Mouse (Mus musculus): ENCODE results near the gene Slc25a43. TPM values are rescaled to one million over a fixed set of nuclear protein-coding genes. Genes with fewer than 3 reads are reported as not detected.
A peak's percentile ranks its signal among the peaks of the same experiment; 100 is the strongest.

The Slc25a43 gene
- total RNA-seq (2021) (not detected), polyA plus RNA-seq (2012; rRNA removed) (0.37 and 0.59 TPM in 2 replicates)
- long read RNA-seq, result 0 reads

DNA sequence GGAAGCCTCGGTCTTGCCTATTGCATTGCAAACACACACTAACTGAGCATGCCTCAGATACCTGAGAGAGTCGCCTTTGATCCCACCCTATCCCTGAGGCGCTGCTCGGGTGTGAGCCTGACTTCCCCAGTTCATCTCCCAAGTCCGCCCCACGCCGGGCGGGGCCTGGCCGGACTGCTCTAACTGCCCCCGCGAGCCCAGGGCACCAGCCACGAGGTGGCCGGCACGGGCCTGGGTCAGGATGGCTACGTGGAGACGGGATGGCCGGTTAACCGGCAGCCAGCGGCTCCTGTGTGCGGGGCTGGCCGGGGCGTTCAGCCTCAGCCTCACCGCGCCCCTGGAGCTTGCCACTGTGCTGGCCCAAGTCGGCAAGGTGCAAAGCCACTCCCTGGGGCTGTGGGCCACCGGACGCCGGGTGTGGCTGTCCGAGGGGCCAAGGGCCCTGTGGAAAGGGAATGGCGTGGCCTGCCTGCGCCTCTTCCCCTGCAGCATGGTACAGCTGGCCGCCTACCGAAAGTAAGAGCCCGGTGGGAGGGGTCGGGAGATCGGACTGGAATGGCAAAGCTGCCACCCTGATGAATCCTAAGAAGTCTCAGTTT, at the start of gene Slc25a43:
TSS of gene Slc25a43 (plus strand) at position 157 of the 599 bp plus-strand sequence.
- Histone ChIP-seq H3K27me3 (ENCODE audit: control insufficient read depth, insufficient read depth, low read length) (no peaks in the 10 kb centered on the region), H3K4me1 (ENCODE audit: control insufficient read depth, insufficient read depth, low read length) (no peaks in the 10 kb centered on the region; the same call in none of the 2 replicates), H3K9ac (ENCODE audit: low read depth, low read length) (peak within 1 kb of the TSS; percentile 91), H3K27ac (peak within 1 kb of the TSS; percentile 49), H3K4me3 (peak within 1 kb of the TSS; percentile 52), H3K79me2 (replicated peaks; ENCODE audit: control insufficient read depth, insufficient read depth, low read length) (no peaks in the 10 kb centered on the region), H3K36me3 (ENCODE audit: control insufficient read depth, insufficient read depth, low read length) (no peaks in the 10 kb centered on the region)
- intact Hi-C loops (cut with DNase I), result no loop called here
- peak; percentile 23 to 49 for DNase-seq
- WGBS, result 22% methylated on average over 36 of the region's 36 CpGs
- TF ChIP-seq CTCF (IDR thresholded peaks at IDR 0.05) (no peak), EP300 (IDR thresholded peaks at IDR 0.05; ENCODE audit: insufficient read depth, low read depth, low read length) (no peak), POLR2A (IDR thresholded peaks at IDR 0.05; ENCODE audit: insufficient read depth, low read depth, low read length) (no peak)

DNA sequence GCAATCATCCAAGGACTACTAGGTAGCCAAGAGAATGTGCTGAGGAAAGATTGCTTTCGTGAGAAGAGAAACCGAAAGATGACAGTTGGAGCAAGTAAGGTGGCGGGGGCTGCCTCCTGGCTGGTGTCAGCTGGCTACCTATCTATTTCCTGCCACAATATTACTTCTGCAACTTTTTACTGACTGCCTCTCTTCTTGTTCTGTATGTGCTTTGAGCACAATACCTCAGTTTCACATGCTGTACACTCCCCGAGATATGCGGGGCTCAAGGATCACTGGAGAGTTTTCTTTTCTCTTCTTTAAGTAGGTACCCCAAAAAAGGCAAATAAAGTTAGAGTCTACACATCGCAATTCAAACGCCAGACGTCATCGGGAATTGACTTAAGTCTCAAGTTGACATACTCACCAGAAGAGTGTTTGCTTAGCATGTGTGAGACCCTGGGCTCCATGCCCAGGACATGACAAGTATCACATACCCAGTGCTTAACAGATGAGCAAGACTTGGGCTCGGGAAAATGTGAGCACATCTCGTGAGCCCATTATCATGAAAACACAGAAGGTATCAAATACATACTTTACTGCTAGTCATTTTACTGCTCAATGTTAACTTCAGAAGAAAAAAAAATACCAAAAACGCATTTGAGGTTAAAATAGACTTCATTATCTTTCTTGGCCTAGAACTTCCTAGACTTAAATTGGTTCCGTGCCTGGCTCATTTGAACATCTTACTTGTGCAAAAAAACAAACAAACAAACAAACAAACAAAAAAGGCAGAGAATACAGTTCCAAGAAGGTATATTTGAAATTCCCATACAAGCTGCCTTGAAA, 3.1 kb upstream of the Slc25a43 start:
- TF ChIP-seq POLR2A (IDR thresholded peaks at IDR 0.05; ENCODE audit: insufficient read depth, low read depth, low read length) (no peak), EP300 (IDR thresholded peaks at IDR 0.05; ENCODE audit: insufficient read depth, low read depth, low read length) (no peak), CTCF (IDR thresholded peaks at IDR 0.05) (no peak)
- H3K4me3 ChIP-seq, result no peak overlapping the region
- 76% methylated on average over 13 of the region's 13 CpGs for WGBS
- no peaks in the 10 kb centered on the region; the same call in 1 of the 2 replicates for H3K4me1 ChIP-seq (ENCODE audit: control insufficient read depth, insufficient read depth, low read length)
- intact Hi-C loops (cut with DNase I), result no loop called here
- H3K27me3 ChIP-seq (ENCODE audit: control insufficient read depth, insufficient read depth, low read length), result no peaks in the 10 kb centered on the region
- H3K27ac ChIP-seq, result no peak overlapping the region
- no peak overlapping the region for H3K9ac ChIP-seq (ENCODE audit: low read depth, low read length)
- no peaks in the 10 kb centered on the region for H3K36me3 ChIP-seq (ENCODE audit: control insufficient read depth, insufficient read depth, low read length)
- no peaks in the 10 kb centered on the region for H3K79me2 ChIP-seq (replicated peaks; ENCODE audit: control insufficient read depth, insufficient read depth, low read length)
- no peak for DNase-seq

DNA sequence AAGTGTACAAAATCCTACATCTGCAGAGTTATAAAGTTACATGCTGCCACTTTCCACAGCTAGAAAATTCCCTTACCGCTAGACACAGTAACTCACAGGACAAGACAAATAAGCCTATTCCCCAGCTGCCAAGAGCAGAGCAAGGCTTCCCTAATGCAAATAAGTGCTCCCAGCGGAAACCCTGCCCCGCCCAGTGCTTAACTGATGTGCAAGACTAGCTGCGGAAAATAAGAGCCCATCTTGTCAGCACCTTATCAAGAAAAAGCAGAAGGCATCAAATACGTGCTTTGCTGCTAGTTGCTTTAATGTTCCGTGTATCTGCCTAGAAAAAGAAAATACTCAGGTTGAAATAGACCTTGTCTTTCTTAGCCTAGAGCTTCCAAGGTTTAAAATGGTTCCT, 2.2 kb upstream of the Slc25a43 start:
- 49% methylated on average over 6 of the region's 6 CpGs for WGBS

DNA sequence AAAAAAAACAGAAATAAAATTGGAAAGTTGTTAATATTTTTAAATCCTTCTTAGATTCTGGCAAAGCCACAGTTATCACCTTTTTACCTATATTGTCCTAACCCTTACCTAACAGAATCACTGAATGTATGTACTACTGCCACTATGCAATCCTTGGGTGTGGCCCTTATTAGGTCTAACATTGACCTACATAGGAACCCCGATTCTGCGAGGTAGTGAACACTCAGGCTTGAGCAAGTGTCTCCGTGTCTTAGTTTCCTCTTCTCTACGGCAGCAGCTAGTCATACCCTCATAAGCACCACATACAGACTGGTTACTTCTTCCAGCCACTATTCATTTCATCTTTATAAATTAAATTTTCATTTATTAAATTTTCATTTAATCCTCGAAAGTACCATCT, 715 bp upstream of the Slc25a43 start:
- no peak for DNase-seq
- H3K27me3 ChIP-seq (ENCODE audit: control insufficient read depth, insufficient read depth, low read length), result no peaks in the 10 kb centered on the region
- no peak overlapping the region for H3K27ac ChIP-seq
- intact Hi-C loops (cut with DNase I), result no loop called here
- TF ChIP-seq EP300 (IDR thresholded peaks at IDR 0.05; ENCODE audit: insufficient read depth, low read depth, low read length), result no peak
- TF ChIP-seq POLR2A (IDR thresholded peaks at IDR 0.05; ENCODE audit: insufficient read depth, low read depth, low read length), result no peak
- TF ChIP-seq CTCF (IDR thresholded peaks at IDR 0.05), result no peak
- H3K4me3 ChIP-seq, result no peak overlapping the region
- H3K36me3 ChIP-seq (ENCODE audit: control insufficient read depth, insufficient read depth, low read length), result no peaks in the 10 kb centered on the region
- no peak overlapping the region for H3K9ac ChIP-seq (ENCODE audit: low read depth, low read length)
- H3K79me2 ChIP-seq (replicated peaks; ENCODE audit: control insufficient read depth, insufficient read depth, low read length), result no peaks in the 10 kb centered on the region
- no peaks in the 10 kb centered on the region; the same call in 1 of the 2 replicates for H3K4me1 ChIP-seq (ENCODE audit: control insufficient read depth, insufficient read depth, low read length)
- WGBS, result 92% methylated on average over 5 of the region's 5 CpGs

More for the DNA sequence above, 2.2 kb upstream of the Slc25a43 start:
- H3K27me3 ChIP-seq (ENCODE audit: control insufficient read depth, insufficient read depth, low read length), result no peaks in the 10 kb centered on the region
- DNase-seq, result no peak
- H3K79me2 ChIP-seq (replicated peaks; ENCODE audit: control insufficient read depth, insufficient read depth, low read length), result no peaks in the 10 kb centered on the region
- H3K4me3 ChIP-seq, result no peak overlapping the region
- no peaks in the 10 kb centered on the region; the same call in 1 of the 2 replicates for H3K4me1 ChIP-seq (ENCODE audit: control insufficient read depth, insufficient read depth, low read length)
- H3K36me3 ChIP-seq (ENCODE audit: control insufficient read depth, insufficient read depth, low read length), result no peaks in the 10 kb centered on the region
- intact Hi-C loops (cut with DNase I), result no loop called here
- TF ChIP-seq EP300 (IDR thresholded peaks at IDR 0.05; ENCODE audit: insufficient read depth, low read depth, low read length), result no peak
- TF ChIP-seq POLR2A (IDR thresholded peaks at IDR 0.05; ENCODE audit: insufficient read depth, low read depth, low read length), result no peak
- TF ChIP-seq CTCF (IDR thresholded peaks at IDR 0.05), result no peak
- no peak overlapping the region for H3K9ac ChIP-seq (ENCODE audit: low read depth, low read length)
- H3K27ac ChIP-seq, result no peak overlapping the region

DNA sequence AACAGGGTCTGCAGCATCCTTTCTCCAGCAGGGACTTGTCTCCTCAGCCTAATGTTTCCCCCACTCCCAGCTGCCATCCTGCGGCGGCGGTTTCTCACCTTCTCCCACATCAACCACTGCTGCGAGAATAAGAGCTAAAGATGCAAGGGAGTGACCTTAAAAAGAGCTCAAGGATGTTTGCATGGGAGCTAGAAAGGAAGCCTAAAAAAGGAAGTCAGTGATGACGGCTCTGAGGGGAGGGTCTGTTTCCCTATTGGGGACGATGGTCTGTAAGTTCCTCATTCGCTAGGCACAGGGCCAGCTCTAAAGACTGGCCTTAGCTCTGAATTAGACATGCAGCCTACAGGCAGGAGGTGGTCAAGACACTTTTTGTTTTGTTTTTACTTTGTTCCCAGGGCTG, 1.3 kb downstream of the Slc25a43 start:
- no peaks in the 10 kb centered on the region for H3K27me3 ChIP-seq (ENCODE audit: control insufficient read depth, insufficient read depth, low read length)
- WGBS, result 45% methylated on average over 7 of the region's 7 CpGs
- H3K4me3 ChIP-seq, result no peak overlapping the region
- H3K36me3 ChIP-seq (ENCODE audit: control insufficient read depth, insufficient read depth, low read length), result no peaks in the 10 kb centered on the region
- TF ChIP-seq POLR2A (IDR thresholded peaks at IDR 0.05; ENCODE audit: insufficient read depth, low read depth, low read length), result peak; percentile 53; the same call in 1 of the 2 replicates
- peak; percentile 24 for TF ChIP-seq CTCF (IDR thresholded peaks at IDR 0.05)
- no peak for TF ChIP-seq EP300 (IDR thresholded peaks at IDR 0.05; ENCODE audit: insufficient read depth, low read depth, low read length)
- no peaks in the 10 kb centered on the region; the same call in none of the 2 replicates for H3K4me1 ChIP-seq (ENCODE audit: control insufficient read depth, insufficient read depth, low read length)
- no peak overlapping the region for H3K9ac ChIP-seq (ENCODE audit: low read depth, low read length)
- no peak overlapping the region; the same call in 1 of the 2 replicates for H3K27ac ChIP-seq
- intact Hi-C loops (cut with DNase I), result loop anchor here (5.0 kb wide), 1 partner anchor 102 kb away; no protein-coding TSS in a partner anchor
- no peaks in the 10 kb centered on the region for H3K79me2 ChIP-seq (replicated peaks; ENCODE audit: control insufficient read depth, insufficient read depth, low read length)
- DNase-seq, result peak; percentile 23 to 58
